In the genomic region with DNA sequence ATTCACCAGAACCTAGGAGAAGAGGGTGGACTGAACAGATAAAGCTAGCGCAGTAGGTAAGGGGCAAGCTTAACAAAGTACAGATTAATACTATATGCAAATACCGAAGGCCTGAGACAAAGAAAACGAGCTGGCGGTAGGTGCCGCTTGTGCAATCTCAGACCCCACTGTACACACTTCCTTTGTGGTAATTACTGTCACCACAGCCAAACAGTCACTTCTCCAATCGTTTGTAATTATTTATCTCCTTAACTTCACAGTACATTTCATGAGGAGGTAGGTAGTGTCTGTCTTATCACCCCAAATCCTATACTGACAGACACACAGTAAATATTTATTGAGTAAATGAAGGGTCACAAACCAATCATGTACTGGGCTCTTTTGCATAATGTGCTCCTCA, we compare ENCODE assay signal across 34 mouse cellular contexts. TPM values are rescaled to one million over a fixed set of nuclear protein-coding genes. Genes with fewer than 3 reads are reported as not detected.
DNase-seq lines count a peak whose midpoint lies in the region; ATAC-seq and TF ChIP-seq lines count a peak whose summit lies in the region.
"Had no signal": no experiment of that assay in that cellular context is flagged by ENCODE, and none has a peak within 500 bp of the region (broad histone marks: within the 10 kb centered on the region; RNA-seq: fewer than 3 reads in every experiment).

No protein-coding gene starts in this region.

- 0 out of 2 replicates have a peak overlapping the region, but pooled peaks have one; percentile 18 for H3K4me2 ChIP-seq in liver, postnatal 0 days (ENCODE audit: low read depth, low read length)
- H3K4me2 ChIP-seq in forebrain, embryonic 13.5 days: no peak overlapping the region
- H3K4me2 ChIP-seq: hindbrain, embryonic 15.5 days; limb, embryonic 12.5 days; liver, embryonic 15.5 days; midbrain, embryonic 15.5 days had no signal

- H3K27ac ChIP-seq in spleen, adult 2 months (ENCODE audit: insufficient read depth, low read length): no peak overlapping the region
- no peak overlapping the region for H3K27ac ChIP-seq in MEL (ENCODE audit: control insufficient read depth, low read depth, low read length)
- H3K27ac ChIP-seq in liver, postnatal 0 days (ENCODE audit: low read depth): no peak overlapping the region
- no peak overlapping the region for H3K27ac ChIP-seq in forebrain, embryonic 13.5 days
- H3K27ac ChIP-seq: forebrain, embryonic 10.5 days; heart, embryonic 10.5 days; hindbrain, embryonic 15.5 days; kidney, postnatal 0 days; limb, embryonic 12.5 days; liver, embryonic 15.5 days; midbrain, embryonic 15.5 days had no signal

- TF ChIP-seq RAD21 in MEL (IDR thresholded peaks at IDR 0.05; ENCODE audit: low read depth, low read length): no peak

- peak; percentile 55 for ATAC-seq in liver, postnatal 0 days
- ATAC-seq in neutrophil, adult 5-6 weeks (ENCODE audit: extremely low read depth, insufficient number of reproducible peaks, low FRiP score, poor library complexity, severe bottlenecking): peak; percentile 85
- no peak for ATAC-seq in forebrain, embryonic 13.5 days
- ATAC-seq: midbrain, embryonic 15.5 days; Patski had no signal

- no peaks in the 10 kb centered on the region for H3K27me3 ChIP-seq in spleen, adult 2 months (ENCODE audit: control insufficient read depth, insufficient read depth, low read length)
- peaks cover 0 to 1% of the 10 kb centered on the region in 2 experiments; a peak in 3 of 4 replicates for H3K27me3 ChIP-seq in MEL (ENCODE audit: control insufficient read depth in 1 of 2, insufficient read depth in 2 of 2, low read length in 2 of 2)
- H3K27me3 ChIP-seq in liver, postnatal 0 days (ENCODE audit: insufficient read depth, low read length): no peaks in the 10 kb centered on the region
- H3K27me3 ChIP-seq in forebrain, embryonic 13.5 days: no peaks in the 10 kb centered on the region
- H3K27me3 ChIP-seq: hindbrain, embryonic 15.5 days; limb, embryonic 12.5 days; liver, embryonic 15.5 days; midbrain, embryonic 15.5 days had no signal

- H3K36me3 ChIP-seq in spleen, adult 2 months (ENCODE audit: control insufficient read depth, insufficient read depth, low read length): no peaks in the 10 kb centered on the region
- peaks cover 0 to 7% of the 10 kb centered on the region in 2 experiments; a peak in 2 of 4 replicates for H3K36me3 ChIP-seq in MEL (ENCODE audit: control insufficient read depth in 1 of 2, insufficient read depth in 2 of 2, low read length in 2 of 2)
- H3K36me3 ChIP-seq in liver, postnatal 0 days (replicated peaks; ENCODE audit: insufficient read depth, low read length): no peaks in the 10 kb centered on the region
- H3K36me3 ChIP-seq in forebrain, embryonic 13.5 days (ENCODE audit: poor library complexity, severe bottlenecking): no peaks in the 10 kb centered on the region
- H3K36me3 ChIP-seq: forebrain, embryonic 10.5 days; heart, embryonic 10.5 days; hindbrain, embryonic 15.5 days; limb, embryonic 12.5 days; liver, embryonic 15.5 days; midbrain, embryonic 15.5 days had no signal

- TF ChIP-seq POLR2A in spleen, adult 2 months (IDR thresholded peaks at IDR 0.05; ENCODE audit: low read depth, low read length): no peak
- no peak for TF ChIP-seq POLR2A in MEL (IDR thresholded peaks at IDR 0.05; ENCODE audit: control insufficient read depth in 1 of 2, insufficient read depth in 1 of 2, low read depth in 1 of 2, low read length in 2 of 2, poor library complexity in 1 of 2)

- H3K79me2 ChIP-seq in MEL (ENCODE audit: control insufficient read depth, insufficient read depth, low read length, poor library complexity): no peaks in the 10 kb centered on the region

- no peaks in the 10 kb centered on the region for H3K9me3 ChIP-seq in MEL (replicated peaks; ENCODE audit: insufficient read depth, low read length)
- 0 out of 2 replicates have a peak, but pooled peaks cover 5% of the 10 kb centered on the region for H3K9me3 ChIP-seq in liver, postnatal 0 days (ENCODE audit: low read length)
- 0 out of 2 replicates have a peak, but pooled peaks cover 7% of the 10 kb centered on the region for H3K9me3 ChIP-seq in forebrain, embryonic 13.5 days (replicated peaks)
- H3K9me3 ChIP-seq: heart, embryonic 10.5 days; hindbrain, embryonic 15.5 days; limb, embryonic 12.5 days; liver, embryonic 15.5 days; midbrain, embryonic 15.5 days had no signal

- TF ChIP-seq EP300 in MEL (IDR thresholded peaks at IDR 0.05; ENCODE audit: low read depth in 1 of 2, low read length in 2 of 2): peak; percentile 78 to 86
- TF ChIP-seq EP300 in liver, postnatal 0 days (IDR thresholded peaks at IDR 0.05; ENCODE audit: low read depth): peak; percentile 58; the same call in 1 of the 2 replicates

- TF ChIP-seq CTCF in spleen, adult 2 months (IDR thresholded peaks at IDR 0.05; ENCODE audit: extremely low read depth, insufficient read depth, insufficient read length, insufficient replicate concordance): no peak
- no peak for TF ChIP-seq CTCF in MEL (IDR thresholded peaks at IDR 0.05 in 2 of 3, conservative IDR thresholded peaks at IDR 0.05 in 1 of 3; ENCODE audit: control insufficient read depth in 1 of 3, insufficient read depth in 1 of 3, low read depth in 2 of 3, low read length in 3 of 3, poor library complexity in 1 of 3, severe bottlenecking in 1 of 3)
- no peak for TF ChIP-seq CTCF in liver, postnatal 0 days (IDR thresholded peaks at IDR 0.05; ENCODE audit: low read depth)

- 10% methylated on average over 6 of the region's 6 CpGs for WGBS in spleen, adult 2 months
- 26% methylated on average over 6 of the region's 6 CpGs for WGBS in liver, postnatal 0 days (ENCODE audit: insufficient replicate concordance)
- WGBS in forebrain, embryonic 13.5 days: 82% methylated on average over 6 of the region's 6 CpGs

- no peaks in the 10 kb centered on the region; the same call in 1 of the 2 replicates for H3K4me1 ChIP-seq in spleen, adult 2 months (ENCODE audit: control insufficient read depth, insufficient read depth, insufficient read length)
- H3K4me1 ChIP-seq in MEL (ENCODE audit: control insufficient read depth in 1 of 2, insufficient read depth in 2 of 2, low read length in 2 of 2): peaks cover 0 to 5% of the 10 kb centered on the region in 2 experiments; a peak in 1 of 4 replicates
- H3K4me1 ChIP-seq in liver, postnatal 0 days (ENCODE audit: insufficient read depth): peaks cover 4% of the 10 kb centered on the region
- H3K4me1 ChIP-seq in forebrain, embryonic 13.5 days: no peaks in the 10 kb centered on the region
- H3K4me1 ChIP-seq: forebrain, embryonic 10.5 days; heart, embryonic 10.5 days; hindbrain, embryonic 15.5 days; limb, embryonic 12.5 days; midbrain, embryonic 15.5 days had no signal

- H3K4me3 ChIP-seq in spleen, adult 2 months (ENCODE audit: extremely low read depth, insufficient read depth, insufficient read length): no peak overlapping the region
- no peak overlapping the region for H3K4me3 ChIP-seq in MEL (ENCODE audit: control insufficient read depth in 1 of 2, insufficient read depth in 1 of 2, low read depth in 2 of 2, low read length in 2 of 2)
- no peak overlapping the region for H3K4me3 ChIP-seq in liver, postnatal 0 days (ENCODE audit: low read depth, low read length)
- H3K4me3 ChIP-seq in forebrain, embryonic 13.5 days: no peak overlapping the region
- H3K4me3 ChIP-seq: forebrain, embryonic 10.5 days; heart, embryonic 10.5 days; hindbrain, embryonic 15.5 days; limb, embryonic 12.5 days; liver, embryonic 15.5 days; midbrain, embryonic 15.5 days had no signal

- peak; percentile 21 to 22 for DNase-seq in spleen, adult 2 months (ENCODE audit: low read depth in 1 of 2, low spot score in 2 of 2)
- DNase-seq in spleen, adult 12 weeks (ENCODE audit: low spot score): no peak
- peak; percentile 68 for DNase-seq in MEL (ENCODE audit: low read depth, low spot score)
- DNase-seq in liver, postnatal 0 days: peak; percentile 29
- no peak for DNase-seq in left cerebral cortex, adult 18-20 months (ENCODE audit: low spot score in 2 of 2)
- DNase-seq in adrenal gland, adult 8-10 months: no peak
- DNase-seq: adrenal gland, adult 2 months; cerebellum, adult 8-10 months; heart, postnatal 4 days; kidney, adult 2 months; right cerebral cortex, adult 18-20 months; right cerebral cortex, postnatal 4 days; thymus, postnatal 14 days had no signal

- no peak overlapping the region for H3K9ac ChIP-seq in MEL (ENCODE audit: control insufficient read depth, low read depth, low read length, poor library complexity, severe bottlenecking)
- no peak overlapping the region for H3K9ac ChIP-seq in liver, postnatal 0 days (replicated peaks)
- no peak overlapping the region for H3K9ac ChIP-seq in forebrain, embryonic 13.5 days
- H3K9ac ChIP-seq: hindbrain, embryonic 15.5 days; limb, embryonic 12.5 days; liver, embryonic 15.5 days; midbrain, embryonic 15.5 days had no signal

TF ChIP-seq in MEL, 35 proteins besides CTCF, POLR2A, EP300 and RAD21 (continues in another document):
- TF ChIP-seq RCOR1 (IDR thresholded peaks at IDR 0.05; ENCODE audit: low read depth, low read length): peak; percentile 91
- peak; percentile 41 for TF ChIP-seq TAL1 (IDR thresholded peaks at IDR 0.05; ENCODE audit: low read length)
- TF ChIP-seq MYB (IDR thresholded peaks at IDR 0.05; ENCODE audit: low read depth, low read length): peak; percentile 71
- peak; percentile 39; the same call in 1 of the 2 replicates for TF ChIP-seq BHLHE40 (IDR thresholded peaks at IDR 0.05; ENCODE audit: borderline replicate concordance, low read depth, low read length)
- TF ChIP-seq ETS1 (IDR thresholded peaks at IDR 0.05; ENCODE audit: low read depth, low read length): peak; percentile 26; the same call in 1 of the 2 replicates
- TF ChIP-seq ZKSCAN1 (IDR thresholded peaks at IDR 0.05; ENCODE audit: low read depth, low read length): no peak

RNA-seq across cellular contexts. Expression of gene Mier3, which starts 40.5 kb away (rescaled TPM):
- 3.0 and 3.5 TPM in 2 replicates for polyA plus RNA-seq in spleen, adult 2 months (2012; rRNA removed)
- total RNA-seq in MEL (2012; rRNA removed): 10.1 and 12.6 TPM in 2 replicates
- 10 to 100 TPM in 1 of 2 experiments, not detected in 1; 15.8 TPM for polyA plus RNA-seq in MEL (2012; ENCODE audit: insufficient read depth in 1 of 2, insufficient read length in 2 of 2, low read depth in 1 of 2, low replicate concordance in 2 of 2, missing spikeins in 1 of 2)
- polyA plus RNA-seq in liver, postnatal 0 days (2015; fragmentation: Nextera tagmentation; extraction: Ambion mirVana): 7.3 and 8.0 TPM in 2 replicates
- total RNA-seq in neutrophil, adult 5-6 weeks (2017): 76.1 and 79.4 TPM in 2 replicates
- 10 to 100 TPM; 28.0 to 31.6 TPM for total RNA-seq in left cerebral cortex, adult 18-20 months (2021)
- total RNA-seq in adrenal gland, adult 8-10 months (2022): 10 to 100 TPM; 35.1 to 49.7 (median 40.7) TPM
- polyA plus RNA-seq in forebrain, embryonic 13.5 days (2015; fragmentation: Nextera tagmentation; extraction: Ambion mirVana): 19.8 and 21.4 TPM in 2 replicates

RNA-seq across cellular contexts. Expression of gene Gm10198, which starts 47.7 kb away (rescaled TPM):
- polyA plus RNA-seq in spleen, adult 2 months (2012; rRNA removed): not detected in 2 replicates
- total RNA-seq in MEL (2012; rRNA removed): not detected in 2 replicates
- polyA plus RNA-seq in MEL (2012; ENCODE audit: insufficient read depth in 1 of 2, insufficient read length in 2 of 2, low read depth in 1 of 2, low replicate concordance in 2 of 2, missing spikeins in 1 of 2): not detected
- not detected in 2 replicates for polyA plus RNA-seq in liver, postnatal 0 days (2015; fragmentation: Nextera tagmentation; extraction: Ambion mirVana)
- not detected in 2 replicates for total RNA-seq in neutrophil, adult 5-6 weeks (2017)
- not detected for total RNA-seq in left cerebral cortex, adult 18-20 months (2021)
- not detected for total RNA-seq in adrenal gland, adult 8-10 months (2022)
- polyA plus RNA-seq in forebrain, embryonic 13.5 days (2015; fragmentation: Nextera tagmentation; extraction: Ambion mirVana): not detected in 2 replicates
- total RNA-seq: adrenal gland, adult 2 months; gastrocnemius, adult 18-20 months; gastrocnemius, postnatal 4 days; heart, postnatal 4 days; layer of hippocampus, adult 18-20 months; layer of hippocampus, postnatal 14 days; left cerebral cortex, postnatal 10 days had no signal
- polyA plus RNA-seq: adrenal gland, adult 2 months; embryonic facial prominence, embryonic 11.5 days; forebrain, embryonic 10.5 days; heart, embryonic 10.5 days; heart, embryonic 16.5 days; hindbrain, embryonic 15.5 days; intestine, embryonic 14.5 days; kidney, adult 2 months; kidney, postnatal 0 days; limb, embryonic 12.5 days; liver, embryonic 15.5 days; lung, embryonic 16.5 days; midbrain, embryonic 15.5 days; neural tube, embryonic 14.5 days; Patski; testis, adult 2 months had no signal

Comparison
In these comparisons a context has a peak if more than half of its experiments do, and no peak if none do; other contexts are left out.
1. DNase-seq: peak in spleen, adult 2 months (2 of 2), MEL (single experiment) and liver, postnatal 0 days (single experiment); none in spleen, adult 12 weeks (single experiment), left cerebral cortex, adult 18-20 months (0 of 2) and adrenal gland, adult 8-10 months (single experiment).